Mouse (Mus musculus) kidney, embryonic 14.5 days (tissue): ENCODE measurements around the gene Mtfmt. TPM values are rescaled to one million over a fixed set of nuclear protein-coding genes. Genes with fewer than 3 reads are reported as not detected.

Experiments used
- polyA plus RNA-seq: library from polyadenylated mRNA; unstranded; fragments of >200 nt; fragmentation: Nextera tagmentation; extraction: Ambion mirVana; gene quantifications from 2 replicates; pipeline ENCODE4 v1.2.1, GENCODE M21; 2014

Gene Mtfmt
- polyA plus RNA-seq, 1 experiment from 2014 or later: 22.0 TPM

Other genes with a start within 250 kb of the Mtfmt start
- 4.7 and 7.9 TPM in 2 replicates for gene Parp16, start 240.4 kb upstream of the Mtfmt start, polyA plus RNA-seq
- gene Cilp, start 170.6 kb upstream of the Mtfmt start, polyA plus RNA-seq: 0.40 and 0.64 TPM in 2 replicates
- gene Clpx, start 141.5 kb upstream of the Mtfmt start, polyA plus RNA-seq: 38.9 and 51.1 TPM in 2 replicates
- gene Pdcd7, start 89.7 kb upstream of the Mtfmt start, polyA plus RNA-seq: 15.0 and 15.2 TPM in 2 replicates
- 0.62 TPM in 1 of 2 replicates, not detected in the other for gene Ubap1l, start 74.7 kb upstream of the Mtfmt start, polyA plus RNA-seq
- 1.3 and 1.4 TPM in 2 replicates for gene Kbtbd13, start 44.1 kb upstream of the Mtfmt start, polyA plus RNA-seq
- gene Rasl12, start 37.3 kb upstream of the Mtfmt start, polyA plus RNA-seq: 8.2 and 11.7 TPM in 2 replicates
- 0.53 and 0.59 TPM in 2 replicates for gene Slc51b, start 12.8 kb upstream of the Mtfmt start, polyA plus RNA-seq
- gene Spg21, start 25.2 kb downstream of the Mtfmt start, polyA plus RNA-seq: 114 and 116 TPM in 2 replicates
- gene Ankdd1a, start 84.4 kb downstream of the Mtfmt start, polyA plus RNA-seq: not detected in 2 replicates
- gene Plekho2, start 144.3 kb downstream of the Mtfmt start, polyA plus RNA-seq: 10.8 and 14.1 TPM in 2 replicates
- gene Pif1, start 151.4 kb downstream of the Mtfmt start, polyA plus RNA-seq: 9.7 and 12.5 TPM in 2 replicates
- gene Rbpms2, start 193.9 kb downstream of the Mtfmt start, polyA plus RNA-seq: 22.4 and 29.1 TPM in 2 replicates
- 194 and 204 TPM in 2 replicates for gene Oaz2, start 232.2 kb downstream of the Mtfmt start, polyA plus RNA-seq